Mouse (Mus musculus): Measurements from ENCODE around the gene Rsph3a.
"Not testable (repeated sequence)": the region's sequence is repeated elsewhere in the genome, so short reads cannot be mapped to it uniquely, and the experiment has no call there.

Rsph3a gene

GRCm38 (mm10) chr17:7929279-7929678, 16.1 kb upstream of the Rsph3a start:
- no peak for DNase-seq

GRCm38 (mm10) chr17:7931096-7931990, 14.1 kb upstream of the Rsph3a start:
- DNase-seq: no peak

- DNase-seq: not testable (repeated sequence)
These were observed 13.3 kb upstream of the Rsph3a start for GRCm38 (mm10) chr17:7932121-7932520.

- DNase-seq: peak; percentile 41
These were observed 5.8 kb upstream of the Rsph3a start for GRCm38 (mm10) chr17:7939640-7940039.

GRCm38 (mm10) chr17:7946053-7946627, 726 bp downstream of the Rsph3a start:
- DNase-seq: not testable (repeated sequence)

- not testable (repeated sequence) for DNase-seq
These were observed 5.9 kb downstream of the Rsph3a start for GRCm38 (mm10) chr17:7951333-7951732.

- not testable (repeated sequence) for DNase-seq
These were observed 11.8 kb downstream of the Rsph3a start for GRCm38 (mm10) chr17:7957242-7957641.

- DNase-seq: not testable (repeated sequence)
These were observed 17.9 kb downstream of the Rsph3a start for GRCm38 (mm10) chr17:7963333-7963732.

GRCm38 (mm10) chr17:7964398-7964797, 19.0 kb downstream of the Rsph3a start:
- not testable (repeated sequence) for DNase-seq

- not testable (repeated sequence) for DNase-seq
These were observed 23.1 kb downstream of the Rsph3a start for GRCm38 (mm10) chr17:7968490-7968889.

- DNase-seq: not testable (repeated sequence)
These were observed 24.4 kb downstream of the Rsph3a start for GRCm38 (mm10) chr17:7969782-7970181.

- DNase-seq: not testable (repeated sequence)
These were observed 38.1 kb downstream of the Rsph3a start for GRCm38 (mm10) chr17:7983484-7983883.

GRCm38 (mm10) chr17:7985597-7985996, 40.2 kb downstream of the Rsph3a start:
- DNase-seq: peak; percentile 16

- not testable (repeated sequence) for DNase-seq
These were observed 41.6 kb downstream of the Rsph3a start for GRCm38 (mm10) chr17:7987038-7987437.

- DNase-seq: not testable (repeated sequence)
These were observed 57.8 kb downstream of the Rsph3a start for GRCm38 (mm10) chr17:8003248-8003647.

- DNase-seq: not testable (repeated sequence)
These were observed 61.4 kb downstream of the Rsph3a start for GRCm38 (mm10) chr17:8006771-8007170.

- not testable (repeated sequence) for DNase-seq
These were observed 64.2 kb downstream of the Rsph3a start for GRCm38 (mm10) chr17:8009565-8009964.

GRCm38 (mm10) chr17:8013974-8014373, 68.6 kb downstream of the Rsph3a start:
- not testable (repeated sequence) for DNase-seq

GRCm38 (mm10) chr17:8022675-8023074, 77.3 kb downstream of the Rsph3a start:
- not testable (repeated sequence) for DNase-seq

GRCm38 (mm10) chr17:8027475-8028168, 82.2 kb downstream of the Rsph3a start:
- not testable (repeated sequence) for DNase-seq
